Mouse (Mus musculus): ENCODE data around the gene Nlrc3. TPM values are rescaled to one million over a fixed set of nuclear protein-coding genes. Genes with fewer than 3 reads are reported as not detected.
"Not testable (repeated sequence)": the region's sequence is repeated elsewhere in the genome, so short reads cannot be mapped to it uniquely, and the experiment has no call there.

Gene Nlrc3
- polyA plus RNA-seq, 1 experiment, result 136 TPM

- peak within 1 kb of the TSS; percentile 75 for H3K4me3 ChIP-seq (ENCODE audit: control insufficient read depth, insufficient read depth, low read length)
- H3K27me3 ChIP-seq (ENCODE audit: control insufficient read depth, insufficient read depth, low read length), result no peaks in the 10 kb centered on the region
- TF ChIP-seq POLR2A (IDR thresholded peaks at IDR 0.05; ENCODE audit: control insufficient read depth, extremely low read depth, insufficient read depth, low read length, poor library complexity), result peak; percentile 79
- TF ChIP-seq CTCF (IDR thresholded peaks at IDR 0.05; ENCODE audit: borderline replicate concordance, control insufficient read depth, extremely low read depth, insufficient read depth, low read length, poor library complexity), result peak; percentile 54
- H3K4me1 ChIP-seq (replicated peaks; ENCODE audit: control insufficient read depth, insufficient read depth, low read length), result peaks cover 5% of the 10 kb centered on the region
- H3K36me3 ChIP-seq (ENCODE audit: control insufficient read depth, insufficient read depth, low read length), result peaks cover 13% of the 10 kb centered on the region
- peak within 1 kb of the TSS; percentile 60 for H3K27ac ChIP-seq (ENCODE audit: control insufficient read depth, insufficient read depth, low read length)
- 2% methylated on average over 58 of the region's 58 CpGs for WGBS
- peak; percentile 93 for DNase-seq
These were observed 27.3 kb upstream of the Nlrc3 start, which contains the start of gene Slx4 for GRCm38 (mm10) chr16:4003489-4004398. Slx4 (minus strand) TSS chr16:4003770.

GRCm38 (mm10) chr16:3988410-3988809 lies 12.0 kb upstream of the Nlrc3 start:
- H3K4me1 ChIP-seq (replicated peaks; ENCODE audit: control insufficient read depth, insufficient read depth, low read length), result peaks cover 12% of the 10 kb centered on the region
- TF ChIP-seq POLR2A (IDR thresholded peaks at IDR 0.05; ENCODE audit: control insufficient read depth, extremely low read depth, insufficient read depth, low read length, poor library complexity), result no peak
- DNase-seq, result no peak
- H3K27ac ChIP-seq (ENCODE audit: control insufficient read depth, insufficient read depth, low read length), result no peak overlapping the region
- no peaks in the 10 kb centered on the region for H3K27me3 ChIP-seq (ENCODE audit: control insufficient read depth, insufficient read depth, low read length)
- H3K36me3 ChIP-seq (ENCODE audit: control insufficient read depth, insufficient read depth, low read length), result peaks cover 79% of the 10 kb centered on the region
- WGBS, result 36% methylated on average over 4 of the region's 4 CpGs
- H3K4me3 ChIP-seq (ENCODE audit: control insufficient read depth, insufficient read depth, low read length), result no peak overlapping the region

GRCm38 (mm10) chr16:3983146-3983700 lies 6.8 kb upstream of the Nlrc3 start:
- peaks cover 44% of the 10 kb centered on the region for H3K36me3 ChIP-seq (ENCODE audit: control insufficient read depth, insufficient read depth, low read length)
- H3K27me3 ChIP-seq (ENCODE audit: control insufficient read depth, insufficient read depth, low read length), result no peaks in the 10 kb centered on the region
- 50% methylated on average over 7 of the region's 7 CpGs for WGBS
- TF ChIP-seq POLR2A (IDR thresholded peaks at IDR 0.05; ENCODE audit: control insufficient read depth, extremely low read depth, insufficient read depth, low read length, poor library complexity) (no peak), CTCF (IDR thresholded peaks at IDR 0.05; ENCODE audit: borderline replicate concordance, control insufficient read depth, extremely low read depth, insufficient read depth, low read length, poor library complexity) (no peak)
- H3K27ac ChIP-seq (ENCODE audit: control insufficient read depth, insufficient read depth, low read length), result no peak overlapping the region
- peaks cover 12% of the 10 kb centered on the region for H3K4me1 ChIP-seq (replicated peaks; ENCODE audit: control insufficient read depth, insufficient read depth, low read length)
- H3K4me3 ChIP-seq (ENCODE audit: control insufficient read depth, insufficient read depth, low read length), result no peak overlapping the region
- no peak for DNase-seq

GRCm38 (mm10) chr16:3982173-3982572 lies 5.7 kb upstream of the Nlrc3 start:
- TF ChIP-seq POLR2A (IDR thresholded peaks at IDR 0.05; ENCODE audit: control insufficient read depth, extremely low read depth, insufficient read depth, low read length, poor library complexity), result no peak
- TF ChIP-seq CTCF (IDR thresholded peaks at IDR 0.05; ENCODE audit: borderline replicate concordance, control insufficient read depth, extremely low read depth, insufficient read depth, low read length, poor library complexity), result no peak
- H3K27ac ChIP-seq (ENCODE audit: control insufficient read depth, insufficient read depth, low read length), result no peak overlapping the region
- peaks cover 36% of the 10 kb centered on the region for H3K36me3 ChIP-seq (ENCODE audit: control insufficient read depth, insufficient read depth, low read length)
- peaks cover 11% of the 10 kb centered on the region for H3K4me1 ChIP-seq (replicated peaks; ENCODE audit: control insufficient read depth, insufficient read depth, low read length)
- DNase-seq, result no peak
- 21% methylated on average over 4 of the region's 4 CpGs for WGBS
- no peak overlapping the region for H3K4me3 ChIP-seq (ENCODE audit: control insufficient read depth, insufficient read depth, low read length)
- no peaks in the 10 kb centered on the region for H3K27me3 ChIP-seq (ENCODE audit: control insufficient read depth, insufficient read depth, low read length)

GRCm38 (mm10) chr16:3976712-3977111 lies 280 bp upstream of the Nlrc3 start:
- H3K4me3 ChIP-seq (ENCODE audit: control insufficient read depth, insufficient read depth, low read length), result peak overlapping the region; percentile 62

GRCm38 (mm10) chr16:3975658-3976057 lies 774 bp downstream of the Nlrc3 start:
- Histone ChIP-seq H3K36me3 (ENCODE audit: control insufficient read depth, insufficient read depth, low read length) (peaks cover 7% of the 10 kb centered on the region; the same call in 1 of the 2 replicates), H3K4me1 (replicated peaks; ENCODE audit: control insufficient read depth, insufficient read depth, low read length) (peaks cover 28% of the 10 kb centered on the region), H3K4me3 (ENCODE audit: control insufficient read depth, insufficient read depth, low read length) (peak overlapping the region; percentile 62), H3K27me3 (ENCODE audit: control insufficient read depth, insufficient read depth, low read length) (no peaks in the 10 kb centered on the region), H3K27ac (ENCODE audit: control insufficient read depth, insufficient read depth, low read length) (peak overlapping the region; percentile 77)
- WGBS, result 59% methylated on average over 7 of the region's 7 CpGs
- TF ChIP-seq CTCF (IDR thresholded peaks at IDR 0.05; ENCODE audit: borderline replicate concordance, control insufficient read depth, extremely low read depth, insufficient read depth, low read length, poor library complexity), result no peak
- no peak for TF ChIP-seq POLR2A (IDR thresholded peaks at IDR 0.05; ENCODE audit: control insufficient read depth, extremely low read depth, insufficient read depth, low read length, poor library complexity)
- no peak for DNase-seq

More at GRCm38 (mm10) chr16:3976712-3977111, 280 bp upstream of the Nlrc3 start:
- 24% methylated on average over 3 of the region's 3 CpGs for WGBS
- Histone ChIP-seq H3K36me3 (ENCODE audit: control insufficient read depth, insufficient read depth, low read length) (peaks cover 11% of the 10 kb centered on the region; the same call in 1 of the 2 replicates), H3K4me1 (replicated peaks; ENCODE audit: control insufficient read depth, insufficient read depth, low read length) (peaks cover 28% of the 10 kb centered on the region), H3K27ac (ENCODE audit: control insufficient read depth, insufficient read depth, low read length) (peak overlapping the region; percentile 77; the same call in 1 of the 2 replicates), H3K27me3 (ENCODE audit: control insufficient read depth, insufficient read depth, low read length) (no peaks in the 10 kb centered on the region)
- no peak for DNase-seq
- TF ChIP-seq CTCF (IDR thresholded peaks at IDR 0.05; ENCODE audit: borderline replicate concordance, control insufficient read depth, extremely low read depth, insufficient read depth, low read length, poor library complexity) (no peak), POLR2A (IDR thresholded peaks at IDR 0.05; ENCODE audit: control insufficient read depth, extremely low read depth, insufficient read depth, low read length, poor library complexity) (no peak)

GRCm38 (mm10) chr16:3974456-3974855 lies 2.0 kb downstream of the Nlrc3 start:
- not testable (repeated sequence) for H3K36me3 ChIP-seq (ENCODE audit: control insufficient read depth, insufficient read depth, low read length); H3K27me3 ChIP-seq (ENCODE audit: control insufficient read depth, insufficient read depth, low read length); H3K27ac ChIP-seq (ENCODE audit: control insufficient read depth, insufficient read depth, low read length); H3K4me3 ChIP-seq (ENCODE audit: control insufficient read depth, insufficient read depth, low read length); DNase-seq
- 98% methylated on average over 19 of the region's 19 CpGs for WGBS
- peaks cover 28% of the 10 kb centered on the region for H3K4me1 ChIP-seq (replicated peaks; ENCODE audit: control insufficient read depth, insufficient read depth, low read length)

Measured in thymus, adult 2 months (tissue).